Mouse (Mus musculus) bone marrow, adult 2 months (tissue): Measurements from ENCODE around the gene Fxyd1. TPM values are rescaled to one million over a fixed set of nuclear protein-coding genes. Genes with fewer than 3 reads are reported as not detected.

Experiments
- H3K27ac ChIP-seq: fragments of 200-500 bp; 2 replicates; pipeline ENCODE4 v1.5.1; 2012; ENCODE audit warnings: low read depth, mild to moderate bottlenecking, control low read depth, inconsistent platforms, low read length; ENCODE audit not compliant: control insufficient read depth, poor library complexity, insufficient read depth
- H3K4me1 ChIP-seq: fragments of 200-500 bp; 2 replicates; pipeline ENCODE4 v1.6.1; 2011; ENCODE audit warnings: low read length; ENCODE audit not compliant: control insufficient read depth, insufficient read depth
- H3K4me3 ChIP-seq: fragments of 200-500 bp; replicated peaks from 2 replicates; pipeline ENCODE3; 2011; ENCODE audit warnings: mild to moderate bottlenecking, low read depth, low read length, control low read depth; ENCODE audit not compliant: control insufficient read depth
- CTCF ChIP-seq: fragments of 200-500 bp; IDR thresholded peaks from 2 replicates; pipeline ENCODE4 v1.5.1; 2011; ENCODE audit warnings: low read length, control low read depth; ENCODE audit not compliant: control insufficient read depth, insufficient read depth
- POLR2A ChIP-seq: fragments of 200-500 bp; IDR thresholded peaks from 2 replicates; pipeline ENCODE4 v1.6.1; 2011; ENCODE audit warnings: low read depth, mild to moderate bottlenecking, control low read depth, low read length, borderline replicate concordance; ENCODE audit not compliant: control insufficient read depth
- WGBS: fragments of 180-500 bp; shearing (Covaris S2); methylation state at CpG from one replicate; pipeline ENCODE4 v1.1.7; 2018; 5-methylcytosine and 5-hydroxymethylcytosine counted together
- polyA plus RNA-seq: library from polyadenylated mRNA; stranded (reverse); fragments of >200 nt; gene quantifications from 2 replicates; pipeline ENCODE4 v1.2.4, GENCODE M21; 2011; ENCODE audit warnings: low replicate concordance; ENCODE audit not compliant: missing spikeins, insufficient read depth, insufficient read length

Fxyd1 gene
- polyA plus RNA-seq, 1 experiment: 16.2 TPM

GRCm38 (mm10) chr7:31052636-31053434 lies 4.2 kb downstream of the Fxyd1 start:
- 12% methylated on average over 34 of the region's 34 CpGs for WGBS
- TF ChIP-seq CTCF (no peak), POLR2A (no peak)
- Histone ChIP-seq H3K4me1 (no peaks in the 10 kb centered on the region), H3K27ac (no peak overlapping the region), H3K4me3 (no peak overlapping the region)

GRCm38 (mm10) chr7:31052251-31052635 lies 4.8 kb downstream of the Fxyd1 start:
- Histone ChIP-seq H3K4me1 (no peaks in the 10 kb centered on the region), H3K4me3 (no peak overlapping the region), H3K27ac (no peak overlapping the region)
- 6% methylated on average over 22 of the region's 22 CpGs for WGBS
- TF ChIP-seq POLR2A: no peak
- no peak for TF ChIP-seq CTCF

- 3% methylated on average over 27 of the region's 28 CpGs for WGBS
- H3K27ac ChIP-seq: no peak within 1 kb of the TSS
Measured at GRCm38 (mm10) chr7:31051321-31052021, 5.5 kb downstream of the Fxyd1 start, which contains the start of gene Fxyd7. Fxyd7 (minus strand) TSS chr7:31051467.

GRCm38 (mm10) chr7:31050921-31051320 lies 6.1 kb downstream of the Fxyd1 start:
- Histone ChIP-seq H3K4me3 (no peak overlapping the region), H3K4me1 (no peaks in the 10 kb centered on the region), H3K27ac (no peak overlapping the region)
- TF ChIP-seq CTCF: no peak
- TF ChIP-seq POLR2A: no peak
- 7% methylated on average over 9 of the region's 9 CpGs for WGBS

More at GRCm38 (mm10) chr7:31051321-31052021, 5.5 kb downstream of the Fxyd1 start, which contains the start of gene Fxyd7:
- Histone ChIP-seq H3K4me1 (no peaks in the 10 kb centered on the region), H3K4me3 (no peak within 1 kb of the TSS)
- TF ChIP-seq CTCF: no peak
- no peak for TF ChIP-seq POLR2A

DNA sequence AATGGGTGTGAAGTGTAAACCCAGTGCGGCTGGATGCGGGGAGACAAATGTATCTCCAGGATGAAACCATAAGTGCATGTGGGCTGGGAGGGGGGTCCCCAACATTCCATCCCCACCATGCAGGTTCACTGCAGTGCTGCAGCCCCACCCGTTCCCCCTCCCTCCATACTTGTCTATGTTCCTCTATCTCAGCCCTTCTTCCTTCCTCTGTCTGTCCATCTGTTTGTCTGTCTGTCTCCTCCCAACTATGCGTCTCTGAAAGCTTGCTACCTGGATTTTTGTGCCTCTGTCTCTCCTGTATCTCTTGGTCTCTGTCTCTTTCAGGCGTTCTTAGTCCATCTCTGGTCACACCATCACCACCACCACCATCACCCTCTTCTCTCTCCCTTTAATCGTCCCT lies 6.5 kb downstream of the Fxyd1 start:
- H3K27ac ChIP-seq: no peak overlapping the region
- no peak overlapping the region for H3K4me3 ChIP-seq
- WGBS: 11% methylated on average over 6 of the region's 6 CpGs
- TF ChIP-seq POLR2A: no peak
- no peak for TF ChIP-seq CTCF
- no peaks in the 10 kb centered on the region for H3K4me1 ChIP-seq

GRCm38 (mm10) chr7:31049846-31050281 lies 7.1 kb downstream of the Fxyd1 start:
- 6% methylated on average over 15 of the region's 15 CpGs for WGBS

GRCm38 (mm10) chr7:31049135-31049845 lies 7.7 kb downstream of the Fxyd1 start:
- no peaks in the 10 kb centered on the region for H3K4me1 ChIP-seq
- no peak overlapping the region for H3K4me3 ChIP-seq
- TF ChIP-seq CTCF: no peak
- no peak for TF ChIP-seq POLR2A
- WGBS: 17% methylated on average over 5 of the region's 5 CpGs
- no peak overlapping the region for H3K27ac ChIP-seq

More at GRCm38 (mm10) chr7:31049846-31050281, 7.1 kb downstream of the Fxyd1 start:
- no peak overlapping the region for H3K27ac ChIP-seq
- TF ChIP-seq POLR2A (no peak), CTCF (no peak)
- no peaks in the 10 kb centered on the region for H3K4me1 ChIP-seq
- H3K4me3 ChIP-seq: no peak overlapping the region

DNA sequence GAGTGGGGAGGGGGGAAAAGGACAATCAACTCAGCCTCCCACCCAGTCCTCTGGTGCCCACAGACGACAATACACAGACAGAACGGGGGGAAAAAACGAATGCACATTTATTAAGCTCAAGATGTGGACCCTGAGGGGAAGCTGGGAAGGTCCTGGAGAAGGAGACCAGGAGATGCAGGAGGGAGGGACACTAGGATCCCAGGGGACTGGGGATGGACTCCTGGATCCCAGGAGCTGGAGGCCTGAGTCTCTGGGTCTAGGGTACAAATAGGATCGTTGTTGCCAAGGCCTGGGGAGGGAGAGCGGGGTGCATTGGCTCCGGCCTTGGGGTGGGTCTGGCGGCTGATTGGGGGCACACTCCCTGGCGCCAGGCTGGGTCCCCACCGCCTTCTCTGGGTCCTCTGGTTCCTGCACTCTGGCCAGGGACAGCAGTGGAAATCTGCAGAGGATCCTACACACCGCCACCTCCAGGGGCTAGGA lies 14.5 kb downstream of the Fxyd1 start, which contains the start of gene Fxyd5:
Fxyd5 (minus strand) TSS at position 51 of the 480 bp plus-strand sequence.
- TF ChIP-seq POLR2A (no peak), CTCF (no peak)
- peak within 1 kb of the TSS; percentile 67 for H3K4me3 ChIP-seq
- 49% methylated on average over 10 of the region's 10 CpGs for WGBS
- peak within 1 kb of the TSS; percentile 85 for H3K27ac ChIP-seq
- no peaks in the 10 kb centered on the region; the same call in 1 of the 2 replicates for H3K4me1 ChIP-seq
